Mouse (Mus musculus): ENCODE results near the gene Nova2.

Nova2 gene

DNA sequence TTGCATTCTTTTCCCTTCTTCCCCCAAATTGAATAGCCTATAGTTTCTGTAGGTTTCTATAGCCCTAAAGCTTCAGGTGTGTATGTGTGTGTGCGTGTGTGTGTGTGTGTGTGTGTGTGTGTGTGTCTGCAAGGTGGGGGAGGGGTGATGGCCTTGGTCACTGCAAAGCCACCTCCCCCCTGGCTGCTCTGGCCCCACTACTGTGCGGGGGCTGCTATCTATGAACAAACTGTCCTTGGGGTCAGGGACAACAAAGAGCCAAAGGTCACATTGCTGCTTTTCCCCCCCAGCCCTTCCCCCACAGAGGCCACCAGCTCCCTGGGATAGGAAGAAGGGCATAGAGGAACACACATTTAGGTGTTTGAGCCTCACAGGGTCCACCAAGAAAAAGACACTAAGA lies 87.2 kb downstream of the Nova2 start:
- DNase-seq: no peak

DNA sequence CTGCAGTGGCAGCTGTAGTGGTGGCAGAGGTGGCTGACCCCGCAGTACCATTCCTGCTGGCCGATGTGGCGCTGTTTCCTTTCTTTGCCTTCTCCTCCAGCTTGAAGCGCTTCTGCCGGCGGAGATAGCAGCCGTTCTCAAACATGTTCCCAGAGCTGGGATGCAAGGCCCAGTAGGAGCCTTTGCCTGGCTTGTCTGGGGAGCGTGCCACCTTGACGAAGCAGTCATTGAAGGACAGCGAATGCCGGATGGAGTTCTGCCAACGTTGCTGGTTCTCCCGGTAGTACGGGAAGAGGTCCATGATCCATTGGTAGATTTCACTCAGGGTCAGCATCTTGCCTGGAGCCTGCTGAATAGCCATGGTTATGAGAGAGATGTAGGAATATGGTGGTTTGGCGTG lies 88.8 kb downstream of the Nova2 start:
- no peak for DNase-seq
